Mouse (Mus musculus): ENCODE data around the gene Drd3.

Gene Drd3
- long read RNA-seq, experiment 1 = 0 reads
- long read RNA-seq, experiment 2 = 0 reads

- intact Hi-C loops (cut with DNase I) = no loop called here
Measured at GRCm38 (mm10) chr16:43753751-43754150, at the start of gene Drd3. TSS of gene Drd3 (plus strand) at chr16:43754026.

- intact Hi-C loops (cut with DNase I) = no loop called here
Measured at GRCm38 (mm10) chr16:43708335-43709061, 45.3 kb upstream of the Drd3 start.

GRCm38 (mm10) chr16:43709062-43709413 lies 44.8 kb upstream of the Drd3 start:
- intact Hi-C loops (cut with DNase I) = no loop called here

GRCm38 (mm10) chr16:43709432-43710133 lies 44.2 kb upstream of the Drd3 start:
- intact Hi-C loops (cut with DNase I) = no loop called here

- intact Hi-C loops (cut with DNase I) = no loop called here
Measured at GRCm38 (mm10) chr16:43710134-43710475, 43.7 kb upstream of the Drd3 start.

GRCm38 (mm10) chr16:43710651-43711050 lies 43.2 kb upstream of the Drd3 start:
- intact Hi-C loops (cut with DNase I) = no loop called here

GRCm38 (mm10) chr16:43711361-43711760 lies 42.5 kb upstream of the Drd3 start:
- intact Hi-C loops (cut with DNase I) = no loop called here

- intact Hi-C loops (cut with DNase I) = no loop called here
Measured at GRCm38 (mm10) chr16:43724444-43724843, 29.4 kb upstream of the Drd3 start.

- intact Hi-C loops (cut with DNase I) = no loop called here
Measured at GRCm38 (mm10) chr16:43729506-43730221, 24.2 kb upstream of the Drd3 start.

- intact Hi-C loops (cut with DNase I) = no loop called here
Measured at GRCm38 (mm10) chr16:43730281-43730680, 23.5 kb upstream of the Drd3 start.

GRCm38 (mm10) chr16:43732496-43732895 lies 21.3 kb upstream of the Drd3 start:
- intact Hi-C loops (cut with DNase I) = no loop called here

- intact Hi-C loops (cut with DNase I) = no loop called here
Measured at GRCm38 (mm10) chr16:43732900-43733299, 20.9 kb upstream of the Drd3 start.

GRCm38 (mm10) chr16:43737933-43738332 lies 15.9 kb upstream of the Drd3 start:
- intact Hi-C loops (cut with DNase I) = no loop called here

- intact Hi-C loops (cut with DNase I) = no loop called here
Measured at GRCm38 (mm10) chr16:43740936-43741335, 12.9 kb upstream of the Drd3 start.

- intact Hi-C loops (cut with DNase I) = no loop called here
Measured at GRCm38 (mm10) chr16:43748424-43748823, 5.4 kb upstream of the Drd3 start.

- intact Hi-C loops (cut with DNase I) = no loop called here
Measured at GRCm38 (mm10) chr16:43752900-43753299, 926 bp upstream of the Drd3 start.

GRCm38 (mm10) chr16:43772358-43772757 lies 18.5 kb downstream of the Drd3 start:
- intact Hi-C loops (cut with DNase I) = no loop called here

GRCm38 (mm10) chr16:43772766-43773165 lies 18.9 kb downstream of the Drd3 start:
- intact Hi-C loops (cut with DNase I) = no loop called here

GRCm38 (mm10) chr16:43773506-43773905 lies 19.7 kb downstream of the Drd3 start:
- intact Hi-C loops (cut with DNase I) = no loop called here

GRCm38 (mm10) chr16:43776886-43777285 lies 23.1 kb downstream of the Drd3 start:
- intact Hi-C loops (cut with DNase I) = no loop called here

- intact Hi-C loops (cut with DNase I) = no loop called here
Measured at GRCm38 (mm10) chr16:43799541-43799940, 45.7 kb downstream of the Drd3 start.

GRCm38 (mm10) chr16:43800119-43800721 lies 46.4 kb downstream of the Drd3 start:
- intact Hi-C loops (cut with DNase I) = loop anchor here (5.0 to 10.0 kb wide), 2 partner anchors 185 to 1523 kb away; no protein-coding TSS in a partner anchor

Data from adrenal gland (tissue).